Mouse (Mus musculus) embryonic facial prominence, embryonic 13.5 days (tissue): Measurements from ENCODE around the gene Sgsh. TPM values are rescaled to one million over a fixed set of nuclear protein-coding genes. Genes with fewer than 3 reads are reported as not detected.

Experiments used
- ATAC-seq: fragments of 200-750 bp; cut with Nextera tagmentation; 2 replicates; pipeline ENCODE4 v1.8.0; 2017; ENCODE audit warnings: low read depth; ENCODE audit not compliant: insufficient number of reproducible peaks, insufficient read depth, low FRiP score, low TSS enrichment
- H3K27ac ChIP-seq: fragments of 300-500 bp; sonication (generic); 2 replicates; pipeline ENCODE4 v1.5.1; 2015; ENCODE audit warnings: moderate library complexity, mild to moderate bottlenecking, inconsistent platforms
- H3K27me3 ChIP-seq: fragments of 300-500 bp; sonication (generic); 2 replicates; pipeline ENCODE4 v1.6.1; 2015; ENCODE audit warnings: mild to moderate bottlenecking, inconsistent platforms
- H3K36me3 ChIP-seq: fragments of 300-500 bp; sonication (generic); 2 replicates; pipeline ENCODE4 v1.6.1; 2015; ENCODE audit warnings: mild to moderate bottlenecking, inconsistent platforms
- H3K4me1 ChIP-seq: fragments of 300-500 bp; sonication (generic); 2 replicates; pipeline ENCODE4 v1.6.1; 2015; ENCODE audit warnings: inconsistent platforms
- H3K4me2 ChIP-seq: fragments of 300-500 bp; sonication (generic); 2 replicates; pipeline ENCODE4 v1.6.1; 2015; ENCODE audit warnings: moderate library complexity, mild to moderate bottlenecking, inconsistent platforms
- H3K4me3 ChIP-seq: fragments of 300-500 bp; sonication (generic); 2 replicates; pipeline ENCODE4 v1.5.1; 2015; ENCODE audit warnings: mild to moderate bottlenecking, inconsistent platforms
- H3K9ac ChIP-seq: fragments of 300-500 bp; sonication (generic); 2 replicates; pipeline ENCODE4 v1.6.1; 2015; ENCODE audit warnings: mild to moderate bottlenecking, inconsistent platforms
- H3K9me3 ChIP-seq: fragments of 300-500 bp; sonication (generic); 2 replicates; pipeline ENCODE4 v1.6.1; 2016; ENCODE audit warnings: inconsistent platforms
- WGBS: fragments of 180-500 bp; shearing (Covaris S2); methylation state at CpG from one replicate; pipeline ENCODE4 v1.1.7; 2015; ENCODE audit warnings: mixed read lengths; 5-methylcytosine and 5-hydroxymethylcytosine counted together
- polyA plus RNA-seq: library from polyadenylated mRNA; unstranded; fragments of >200 nt; fragmentation: Nextera tagmentation; extraction: Ambion mirVana; gene quantifications from 2 replicates; pipeline ENCODE4 v1.2.1, GENCODE M21; 2015

Gene Sgsh
- polyA plus RNA-seq, 1 experiment from 2014 or later: 5.9 TPM

DNA sequence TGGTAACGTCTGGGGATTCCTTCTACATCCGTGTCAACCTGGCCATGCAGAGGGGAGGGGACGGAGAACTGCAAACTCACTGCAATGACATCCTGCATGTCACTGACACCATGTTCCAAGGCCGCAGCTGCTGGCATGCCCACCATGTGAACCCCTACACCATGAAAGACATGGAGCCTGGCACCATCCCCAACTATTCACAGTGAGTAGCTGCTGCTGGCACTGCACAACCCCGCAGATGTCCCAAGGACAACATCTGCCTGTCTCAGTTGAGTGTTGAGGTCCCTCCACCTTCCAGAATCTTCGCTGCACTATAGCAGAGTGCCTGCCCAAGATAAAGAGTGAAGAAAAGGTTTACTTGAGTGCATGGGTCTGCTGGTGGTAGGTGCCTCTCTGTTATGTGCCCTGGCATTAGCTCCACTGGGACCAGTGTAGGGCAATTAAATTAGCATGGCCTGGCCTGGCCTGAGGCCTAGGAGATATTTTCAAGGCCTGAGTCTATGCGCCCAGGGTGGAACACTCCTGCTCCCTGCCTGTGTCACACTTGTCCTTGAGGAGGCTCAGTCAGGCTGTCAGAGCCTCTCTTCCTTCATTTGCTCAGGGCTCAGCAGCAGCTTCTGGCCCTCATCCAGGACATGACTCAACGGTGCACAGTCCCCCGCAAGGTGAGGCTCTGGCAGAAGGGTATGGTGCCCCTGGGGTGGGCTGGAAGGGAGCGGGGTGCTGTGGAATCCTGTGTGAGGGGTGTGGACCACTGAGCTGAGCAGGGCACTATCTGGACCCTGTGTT is 16.9 kb downstream of the Sgsh start:
- Histone ChIP-seq H3K4me1 (no peaks in the 10 kb centered on the region), H3K27me3 (peaks cover 6% of the 10 kb centered on the region), H3K9ac (no peak overlapping the region), H3K36me3 (no peaks in the 10 kb centered on the region), H3K9me3 (no peaks in the 10 kb centered on the region), H3K27ac (no peak overlapping the region), H3K4me3 (no peak overlapping the region), H3K4me2 (no peak overlapping the region)
- WGBS: 84% methylated on average over 10 of the region's 10 CpGs
- no peak for ATAC-seq

DNA sequence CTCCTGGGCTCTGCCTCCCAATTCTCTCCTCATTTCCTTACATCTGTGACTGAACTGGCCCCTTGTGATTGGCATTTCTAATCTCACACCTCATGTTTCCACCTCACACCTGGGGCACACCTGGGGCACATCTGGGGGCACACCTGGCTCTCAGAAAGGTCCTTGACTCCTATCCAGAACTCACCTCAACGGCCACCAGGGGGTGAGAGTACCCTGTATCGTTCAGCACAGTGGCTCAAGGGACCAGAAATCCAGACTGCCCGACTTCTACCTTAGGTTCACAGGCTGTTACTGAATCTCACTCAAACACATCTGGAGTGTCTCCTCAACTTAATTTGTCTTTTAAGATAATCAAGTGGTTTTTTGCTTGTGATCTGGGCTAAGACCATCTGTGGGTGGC is 23.4 kb downstream of the Sgsh start:
- H3K4me2 ChIP-seq: no peak overlapping the region
- no peak for ATAC-seq
- H3K4me1 ChIP-seq: no peaks in the 10 kb centered on the region
- H3K36me3 ChIP-seq: no peaks in the 10 kb centered on the region
- H3K4me3 ChIP-seq: no peak overlapping the region
- no peak overlapping the region for H3K27ac ChIP-seq
- no peaks in the 10 kb centered on the region for H3K9me3 ChIP-seq
- no peak overlapping the region for H3K9ac ChIP-seq
- WGBS: 44% methylated on average over 3 of the region's 3 CpGs
- peaks cover 15% of the 10 kb centered on the region for H3K27me3 ChIP-seq

DNA sequence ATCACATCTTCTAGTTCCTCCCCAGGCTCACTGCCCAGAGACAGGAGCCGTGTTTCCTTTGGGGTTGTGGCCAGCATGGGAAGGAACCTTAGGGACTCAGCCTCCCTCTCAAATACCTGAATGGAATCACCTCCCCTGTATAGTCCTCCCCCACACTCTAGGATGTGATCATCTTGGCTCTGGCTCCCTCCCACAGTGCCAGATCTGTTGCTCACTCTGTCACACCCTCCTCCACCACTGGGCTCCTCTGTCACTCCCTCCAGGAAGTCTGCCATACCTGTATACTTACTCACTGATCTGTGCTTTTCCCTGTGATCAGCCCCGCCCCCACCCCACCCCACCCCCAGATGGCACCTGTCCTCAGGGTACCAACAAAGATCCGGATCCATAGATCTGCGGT is 24.7 kb downstream of the Sgsh start:
- Histone ChIP-seq H3K4me1 (no peaks in the 10 kb centered on the region), H3K9me3 (no peaks in the 10 kb centered on the region), H3K9ac (0 out of 2 replicates have a peak overlapping the region, but pooled peaks have one; percentile 21), H3K27me3 (peaks cover 15% of the 10 kb centered on the region), H3K4me2 (no peak overlapping the region), H3K27ac (no peak overlapping the region), H3K4me3 (no peak overlapping the region), H3K36me3 (no peaks in the 10 kb centered on the region)
- no peak for ATAC-seq
- 56% methylated on average over 4 of the region's 4 CpGs for WGBS

DNA sequence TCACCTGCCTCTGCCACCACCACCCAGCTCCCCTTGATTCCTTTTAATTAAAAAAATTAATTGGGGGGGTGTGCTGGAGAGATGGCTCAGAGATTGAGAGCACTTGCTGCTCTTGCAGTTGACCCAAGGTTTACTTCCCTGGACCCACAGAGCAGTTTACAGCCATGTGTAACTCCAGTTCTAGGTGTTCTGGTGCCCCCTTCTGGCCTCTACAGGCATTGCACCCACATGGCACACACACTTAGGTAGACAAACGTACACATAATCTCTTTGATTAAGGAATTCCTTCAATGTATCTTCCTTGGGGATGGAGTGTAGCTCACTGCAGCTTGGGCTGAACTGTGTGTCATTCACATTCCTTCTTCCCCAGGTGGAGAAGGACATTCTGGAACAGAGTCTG is 30.3 kb downstream of the Sgsh start:
- H3K4me2 ChIP-seq: no peak overlapping the region
- H3K4me1 ChIP-seq: no peaks in the 10 kb centered on the region
- no peak for ATAC-seq
- no peak overlapping the region for H3K27ac ChIP-seq
- 0 out of 2 replicates have a peak, but pooled peaks cover 4% of the 10 kb centered on the region for H3K9me3 ChIP-seq
- peaks cover 11% of the 10 kb centered on the region for H3K27me3 ChIP-seq
- no peaks in the 10 kb centered on the region for H3K36me3 ChIP-seq
- 74% methylated on average over 1 of the region's 1 CpGs for WGBS
- H3K9ac ChIP-seq: no peak overlapping the region
- H3K4me3 ChIP-seq: no peak overlapping the region

DNA sequence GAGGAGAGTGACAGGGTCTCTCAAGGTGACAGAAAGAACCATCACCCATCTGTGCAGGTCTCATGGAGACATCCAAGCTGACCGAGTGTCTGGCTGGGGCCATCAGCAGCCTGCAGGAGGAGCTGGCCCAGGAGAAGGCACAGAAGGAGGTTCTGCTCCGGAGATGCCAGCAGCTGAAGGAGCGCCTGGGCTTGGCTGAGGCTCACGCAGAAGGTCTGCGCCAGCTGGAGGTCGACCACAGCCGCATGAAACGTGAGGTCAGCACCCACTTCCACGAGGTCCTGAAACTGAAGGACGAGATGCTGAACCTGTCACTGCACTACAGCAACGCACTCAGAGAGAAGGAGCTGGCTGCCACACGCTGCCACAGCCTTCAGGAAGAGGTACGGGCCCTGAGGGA is 32.8 kb downstream of the Sgsh start:
- peaks cover 11% of the 10 kb centered on the region for H3K27me3 ChIP-seq
- H3K4me3 ChIP-seq: no peak overlapping the region
- H3K9me3 ChIP-seq: 0 out of 2 replicates have a peak, but pooled peaks cover 4% of the 10 kb centered on the region
- ATAC-seq: no peak
- no peaks in the 10 kb centered on the region for H3K36me3 ChIP-seq
- WGBS: 77% methylated on average over 13 of the region's 13 CpGs
- no peak overlapping the region for H3K27ac ChIP-seq
- no peak overlapping the region for H3K9ac ChIP-seq
- no peak overlapping the region for H3K4me2 ChIP-seq
- H3K4me1 ChIP-seq: no peaks in the 10 kb centered on the region

DNA sequence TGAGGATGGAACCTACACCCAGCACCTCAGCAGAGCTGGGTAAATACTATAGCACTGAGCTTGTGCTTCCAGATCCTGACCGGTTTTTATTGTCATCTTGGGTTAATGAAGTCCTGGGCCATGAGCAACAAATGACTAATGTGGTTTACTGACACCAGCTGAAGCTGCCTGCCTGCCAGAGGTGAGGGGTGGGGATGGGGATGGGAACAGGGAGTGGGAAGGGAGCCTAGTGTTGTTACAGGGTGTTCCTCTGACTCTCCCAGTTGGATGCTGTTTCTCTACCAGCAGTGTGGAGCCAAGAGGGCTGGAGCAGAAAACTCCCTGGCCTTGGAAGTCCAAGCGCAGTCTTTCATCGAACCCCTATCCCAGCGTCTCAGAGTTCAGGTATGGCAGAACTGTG is 38.6 kb downstream of the Sgsh start:
- H3K4me1 ChIP-seq: no peaks in the 10 kb centered on the region
- 88% methylated on average over 4 of the region's 4 CpGs for WGBS
- ATAC-seq: no peak

DNA sequence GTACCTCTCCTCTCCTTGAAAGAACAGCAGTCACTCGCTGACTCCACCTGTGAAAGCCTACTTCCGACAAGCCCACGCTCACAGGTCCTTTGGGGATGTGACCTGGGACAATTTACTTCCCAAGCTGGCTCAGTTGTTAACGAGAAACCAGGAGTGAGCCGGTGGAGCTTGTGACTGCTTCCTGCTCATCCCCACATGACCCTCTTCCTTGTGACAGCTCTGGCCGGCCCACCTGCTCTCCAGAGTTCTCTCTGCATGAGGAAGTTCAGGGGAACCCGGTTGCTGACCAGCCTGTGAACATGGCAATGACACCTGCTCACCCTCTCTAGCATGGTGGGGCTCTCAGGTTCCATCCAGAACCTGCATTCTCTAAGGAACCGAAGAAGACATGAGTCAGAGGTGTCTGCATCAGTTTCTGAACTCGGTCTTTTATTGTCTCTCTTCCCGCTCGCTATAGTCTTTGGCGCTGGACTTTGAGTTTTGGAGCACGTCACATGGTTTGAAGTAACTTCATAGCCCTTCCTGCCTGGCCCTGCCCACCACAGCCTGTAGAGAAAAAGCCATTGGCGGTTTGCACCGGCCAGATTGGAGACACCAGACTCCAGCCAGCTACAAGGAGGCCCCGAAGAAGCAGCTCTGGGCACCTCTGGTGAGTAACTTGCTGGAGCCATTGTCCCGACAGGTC is 40.9 kb downstream of the Sgsh start:
- no peak for ATAC-seq
- H3K36me3 ChIP-seq: no peaks in the 10 kb centered on the region
- H3K27ac ChIP-seq: no peak overlapping the region
- no peak overlapping the region for H3K4me3 ChIP-seq
- H3K27me3 ChIP-seq: peaks cover 12% of the 10 kb centered on the region
- WGBS: 76% methylated on average over 17 of the region's 17 CpGs
- H3K9me3 ChIP-seq: no peaks in the 10 kb centered on the region
- H3K9ac ChIP-seq: no peak overlapping the region
- no peak overlapping the region for H3K4me2 ChIP-seq
- no peaks in the 10 kb centered on the region for H3K4me1 ChIP-seq

More for the DNA sequence above, 38.6 kb downstream of the Sgsh start:
- H3K9ac ChIP-seq: no peak overlapping the region
- H3K9me3 ChIP-seq: no peaks in the 10 kb centered on the region
- H3K27me3 ChIP-seq: no peaks in the 10 kb centered on the region
- no peak overlapping the region for H3K27ac ChIP-seq
- H3K36me3 ChIP-seq: no peaks in the 10 kb centered on the region
- H3K4me3 ChIP-seq: no peak overlapping the region
- no peak overlapping the region for H3K4me2 ChIP-seq

DNA sequence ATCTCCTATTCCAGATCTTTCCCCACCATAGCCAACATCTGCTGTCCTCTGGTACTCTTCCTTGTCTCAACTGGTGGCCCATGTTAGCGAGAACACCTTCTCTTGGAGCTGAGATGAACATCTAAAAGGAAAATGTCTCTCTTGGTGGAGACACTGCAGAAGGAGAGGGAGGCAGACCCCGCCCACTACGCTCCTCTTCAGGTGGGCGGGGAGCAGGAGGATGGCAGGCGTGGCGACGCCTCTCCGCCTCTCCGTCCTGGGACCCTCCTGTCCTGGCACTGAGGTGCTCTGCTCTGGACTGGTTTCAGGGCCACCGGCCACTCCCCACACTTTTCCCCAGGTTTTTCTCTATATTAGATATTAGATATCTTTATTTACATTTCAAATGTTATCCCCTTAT is 44.7 kb downstream of the Sgsh start:
- Histone ChIP-seq H3K9me3 (no peaks in the 10 kb centered on the region), H3K27me3 (peaks cover 20% of the 10 kb centered on the region), H3K36me3 (no peaks in the 10 kb centered on the region), H3K4me3 (no peak overlapping the region), H3K9ac (no peak overlapping the region), H3K27ac (no peak overlapping the region), H3K4me1 (peaks cover 17% of the 10 kb centered on the region), H3K4me2 (no peak overlapping the region)
- 15% methylated on average over 10 of the region's 10 CpGs for WGBS
- ATAC-seq: no peak

DNA sequence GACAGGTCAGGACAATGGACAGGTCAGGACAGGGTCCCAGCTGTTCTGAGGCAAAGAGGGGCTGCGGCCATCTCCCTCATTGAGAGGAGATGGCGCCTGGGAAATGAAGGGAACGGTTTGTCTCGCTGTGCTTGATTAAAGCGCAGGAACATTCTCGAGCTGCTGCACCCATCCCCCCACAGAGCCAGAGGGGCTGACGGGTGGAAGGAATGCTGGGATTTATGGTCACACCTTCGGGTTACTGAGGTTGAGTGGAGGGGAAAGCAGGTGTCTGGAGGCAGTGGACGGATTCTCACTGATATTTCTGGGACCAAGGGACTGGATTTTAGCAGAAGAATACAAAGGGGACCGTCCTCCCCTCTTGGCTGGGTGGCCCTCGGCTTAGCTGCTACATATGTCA is 47.4 kb downstream of the Sgsh start:
- Histone ChIP-seq H3K9ac (peak overlapping the region; percentile 55; the same call in 1 of the 2 replicates), H3K4me3 (peak overlapping the region; percentile 14; the same call in 1 of the 2 replicates), H3K4me2 (peak overlapping the region; percentile 27), H3K9me3 (no peaks in the 10 kb centered on the region), H3K27ac (no peak overlapping the region), H3K36me3 (no peaks in the 10 kb centered on the region), H3K4me1 (peaks cover 17% of the 10 kb centered on the region), H3K27me3 (peaks cover 36% of the 10 kb centered on the region)
- no peak for ATAC-seq
- WGBS: 17% methylated on average over 11 of the region's 11 CpGs

DNA sequence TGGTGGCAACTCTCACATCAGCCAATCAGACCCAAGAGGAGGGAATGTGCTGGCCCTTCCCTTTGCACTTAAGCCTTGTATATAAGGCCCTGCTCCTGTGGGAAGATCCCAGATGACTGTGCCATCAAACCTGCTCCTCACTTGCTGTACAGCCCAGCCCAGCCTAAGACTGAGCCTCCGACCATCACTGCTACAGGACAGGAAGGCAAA is 47.8 kb downstream of the Sgsh start, which contains the start of gene Card14:
TSS of gene Card14 (plus strand) at position 111 of the 210 bp plus-strand sequence.
- no peaks in the 10 kb centered on the region for H3K9me3 ChIP-seq
- peaks cover 36% of the 10 kb centered on the region for H3K27me3 ChIP-seq
- peak within 1 kb of the TSS; percentile 55; the same call in 1 of the 2 replicates for H3K9ac ChIP-seq
- no peak within 1 kb of the TSS for H3K27ac ChIP-seq
- ATAC-seq: no peak
- WGBS: 47% methylated on average over 1 of the region's 1 CpGs
- H3K4me3 ChIP-seq: peak within 1 kb of the TSS; percentile 14; the same call in 1 of the 2 replicates
- no peaks in the 10 kb centered on the region for H3K36me3 ChIP-seq
- H3K4me1 ChIP-seq: peaks cover 17% of the 10 kb centered on the region
- H3K4me2 ChIP-seq: peak within 1 kb of the TSS; percentile 27

DNA sequence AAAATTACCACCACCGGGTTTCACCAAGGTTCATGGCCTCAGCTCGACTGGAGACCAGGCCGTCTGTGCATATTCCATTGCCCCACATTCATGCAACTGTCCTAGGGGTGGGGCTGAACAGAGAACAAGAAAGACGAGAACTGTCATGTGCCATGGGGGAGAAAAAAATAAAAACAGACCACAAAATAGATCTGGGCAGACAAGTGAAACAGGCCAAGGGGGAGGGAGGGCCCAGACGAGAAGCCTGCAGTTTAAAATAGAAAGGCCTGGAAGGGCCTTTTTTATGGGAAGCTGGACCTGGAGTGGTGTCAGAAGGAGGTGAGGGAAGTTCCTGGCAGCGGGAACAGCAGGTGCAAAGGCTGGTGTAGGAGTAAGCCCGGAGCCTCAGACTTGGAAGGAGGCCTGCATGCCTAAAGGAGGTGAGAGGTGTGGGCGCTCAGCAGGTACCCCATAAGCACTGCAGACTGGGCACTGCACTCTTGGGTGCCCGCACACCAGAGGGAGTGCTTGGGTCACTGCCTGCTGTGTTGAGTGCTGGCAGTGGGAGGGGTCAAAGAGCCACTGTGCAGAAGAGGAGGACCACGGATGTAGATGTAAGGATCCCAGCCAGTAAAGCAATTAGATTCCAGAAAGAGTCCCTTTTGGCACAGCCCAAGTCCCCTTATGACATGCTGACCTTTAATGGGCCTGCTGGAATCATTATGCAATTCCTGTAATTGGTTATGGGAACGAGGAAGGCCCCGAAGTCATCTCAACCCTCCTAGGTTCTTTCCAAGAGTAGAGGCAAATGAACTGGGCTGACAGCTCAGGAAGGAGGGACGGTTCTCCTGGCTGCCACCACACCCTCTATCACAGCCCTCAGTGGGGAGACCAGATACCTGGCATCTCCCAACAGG is 48.3 kb downstream of the Sgsh start:
- no peaks in the 10 kb centered on the region for H3K9me3 ChIP-seq
- H3K27ac ChIP-seq: no peak overlapping the region
- WGBS: 52% methylated on average over 13 of the region's 13 CpGs
- ATAC-seq: no peak
- peaks cover 36% of the 10 kb centered on the region for H3K27me3 ChIP-seq
- H3K9ac ChIP-seq: no peak overlapping the region
- no peaks in the 10 kb centered on the region for H3K36me3 ChIP-seq
- H3K4me3 ChIP-seq: no peak overlapping the region
- peaks cover 17% of the 10 kb centered on the region for H3K4me1 ChIP-seq
- peak overlapping the region; percentile 11; the same call in 1 of the 2 replicates for H3K4me2 ChIP-seq
